Mouse (Mus musculus) gastrocnemius, postnatal 14 days (tissue): Measurements from ENCODE around the gene Gdf11. TPM values are rescaled to one million over a fixed set of nuclear protein-coding genes. Genes with fewer than 3 reads are reported as not detected.

Experiments used
- DNase-seq: peaks from one replicate; pipeline ENCODE4 v3.0.0; 2021; ENCODE audit warnings: mixed read lengths
- intact Hi-C: fragments of 180-260 bp; cut with DNase I; formaldehyde crosslinking; loops from one replicate; pipeline ENCODE4 v1.15.1; 2025; ENCODE audit warnings: low total_unique reads
- total RNA-seq, 2 experiments: library from RNA; stranded (reverse); gene quantifications; 2 replicates each; pipeline ENCODE4 v1.2.3; 2021

Gdf11 gene
- total RNA-seq, 2 experiments from 2014 or later: 6.7 to 7.1 TPM

DNA sequence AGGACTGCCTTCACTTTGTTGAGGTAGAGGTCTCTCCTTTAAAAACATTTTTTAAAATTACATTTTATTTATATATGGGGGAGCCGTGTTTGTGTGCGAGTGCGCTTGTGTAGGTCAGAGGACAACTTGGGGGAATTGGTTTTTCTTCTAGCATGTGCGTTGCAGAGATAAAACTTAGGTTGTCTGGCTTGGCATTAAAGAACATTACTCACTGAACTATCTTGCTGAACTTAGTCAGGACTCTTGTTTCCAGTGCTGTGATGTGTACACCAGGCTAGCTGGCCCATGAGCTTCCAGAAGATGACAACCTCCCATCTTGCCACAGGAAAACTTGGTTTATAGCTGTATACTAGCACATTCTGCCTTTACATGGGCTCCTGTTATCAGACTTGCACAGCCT, 44.9 kb downstream of the Gdf11 start:
- DNase-seq: no peak
- intact Hi-C loops: loop anchor here (5.0 to 10.0 kb wide), 2 partner anchors 46 to 108 kb away; partner anchors contain the start of gene Gdf11

DNA sequence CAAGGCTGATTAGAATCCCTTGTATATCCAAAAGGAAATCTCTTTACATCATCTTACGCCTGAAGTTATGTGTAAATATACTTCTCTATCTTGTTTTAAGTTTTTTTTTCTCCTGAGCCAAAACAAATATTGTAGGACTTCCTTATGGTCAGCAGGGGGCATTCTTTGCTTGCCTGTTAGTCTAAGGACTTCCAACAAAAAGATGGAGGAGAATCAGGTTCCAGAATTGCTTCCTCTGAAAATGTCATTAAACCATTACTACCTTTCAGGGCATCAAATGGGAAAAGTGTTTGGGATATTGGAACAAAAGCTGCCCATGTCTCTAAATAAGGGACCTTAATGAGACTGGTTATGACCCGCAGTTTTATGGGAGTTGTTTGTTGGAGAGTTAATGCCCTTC, 46.0 kb downstream of the Gdf11 start:
- no peak for DNase-seq
- intact Hi-C loops: loop anchor here (5.0 to 10.0 kb wide), 2 partner anchors 47 to 109 kb away; partner anchors contain the start of gene Gdf11

DNA sequence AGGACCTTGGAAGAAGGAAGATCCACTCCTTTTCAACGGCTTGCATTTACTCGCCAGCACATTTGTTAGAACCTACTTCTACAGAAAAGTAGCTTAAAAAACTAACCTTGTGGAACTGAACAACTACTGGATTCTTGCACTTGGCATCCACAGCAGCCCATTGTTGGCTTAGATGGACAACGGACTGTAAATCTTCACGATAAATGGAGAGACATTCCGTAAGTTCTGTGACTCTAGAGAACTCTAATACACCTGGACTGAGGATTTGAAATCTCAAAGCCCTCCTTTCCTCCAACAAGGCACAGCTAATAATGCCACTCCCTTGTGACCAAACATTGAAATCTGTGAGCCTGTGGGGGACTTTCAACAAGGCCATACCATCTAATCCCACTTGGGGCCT, 48.3 kb downstream of the Gdf11 start:
- no peak for DNase-seq
- intact Hi-C loops: loop anchor here (10.0 kb wide), 1 partner anchor 112 kb away; no protein-coding TSS in a partner anchor

DNA sequence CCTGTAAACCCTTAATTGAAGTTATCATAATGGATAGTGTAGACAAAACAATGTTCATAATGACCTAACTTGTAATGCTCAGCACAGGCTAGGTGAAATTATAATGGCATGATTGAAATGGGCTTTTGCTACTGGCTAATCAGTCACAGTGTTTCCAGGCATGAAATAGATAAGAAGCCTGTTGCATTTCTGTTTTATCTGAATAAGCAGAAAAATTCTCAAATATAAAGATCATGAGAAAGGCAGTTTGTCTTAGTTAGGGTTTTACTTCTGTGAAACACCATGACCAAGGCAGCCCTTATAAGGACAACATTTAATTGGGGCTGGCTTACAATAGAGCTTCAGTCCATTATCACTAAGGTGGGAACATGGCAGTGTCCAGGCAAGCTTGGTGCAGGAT, 50.9 kb downstream of the Gdf11 start:
- intact Hi-C loops: loop anchor here (10.0 kb wide), 1 partner anchor 114 kb away; no protein-coding TSS in a partner anchor
- DNase-seq: no peak

DNA sequence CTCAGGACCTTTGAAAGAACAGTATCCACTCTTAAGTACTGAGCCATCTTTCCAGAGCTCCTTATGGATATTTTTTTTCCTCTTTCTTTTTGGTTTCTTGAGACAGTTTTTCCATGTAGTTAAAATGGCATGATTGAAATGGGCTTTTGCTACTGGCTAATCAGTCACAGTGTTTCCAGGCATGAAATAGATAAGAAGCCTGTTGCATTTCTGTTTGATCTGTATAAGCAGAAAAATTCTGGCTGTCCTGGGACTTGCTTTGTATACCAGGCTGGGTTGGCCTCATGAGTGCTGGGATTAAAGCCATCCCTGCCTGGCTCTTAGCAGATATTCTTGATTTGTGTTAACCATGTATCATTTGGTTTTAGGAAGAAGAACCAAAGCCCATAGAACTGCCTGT, 52.1 kb downstream of the Gdf11 start:
- intact Hi-C loops: no loop called here
- no peak for DNase-seq

GRCm38 (mm10) chr10:128837400-128837799, 54.1 kb downstream of the Gdf11 start:
- no peak for DNase-seq
- intact Hi-C loops: no loop called here

Other genes with a start within 250 kb of the Gdf11 start
- under 1 TPM; 0.25 to 0.58 TPM for gene Ikzf4, start 245.7 kb downstream of the Gdf11 start, total RNA-seq
- 10 to 100 TPM; 11.8 to 12.8 TPM for gene Suox, start 217.6 kb downstream of the Gdf11 start, total RNA-seq
- gene Rab5b, start 195.5 kb downstream of the Gdf11 start, total RNA-seq: 10 to 100 TPM; 75.2 to 78.2 TPM
- 1 to 10 TPM in 1 of 2 experiments, under 1 TPM in 1; 0.71 to 1.2 TPM for gene Pmel, start 187.5 kb downstream of the Gdf11 start, total RNA-seq
- gene Cdk2, start 186.7 kb downstream of the Gdf11 start, total RNA-seq: 1 to 10 TPM; 7.5 to 8.5 TPM
- 10 to 100 TPM in 1 of 2 experiments, 1 to 10 TPM in 1; 8.3 to 10.8 TPM for gene Dgka, start 146.9 kb downstream of the Gdf11 start, total RNA-seq
- gene Pym1, start 143.8 kb downstream of the Gdf11 start, total RNA-seq: 10 to 100 TPM; 10.9 to 14.3 TPM
- 1 to 10 TPM; 3.2 TPM for gene Mmp19, start 100.8 kb downstream of the Gdf11 start, total RNA-seq
- 10 to 100 TPM; 23.3 to 24.5 TPM for gene Dnajc14, start 87.7 kb downstream of the Gdf11 start, total RNA-seq
- 1 to 10 TPM; 6.4 to 7.4 TPM for gene Tmem198b, start 87.3 kb downstream of the Gdf11 start, total RNA-seq
- 10 to 100 TPM; 33.3 to 36.3 TPM for gene Sarnp, start 74.4 kb downstream of the Gdf11 start, total RNA-seq
- 1 to 10 TPM; 5.8 to 6.3 TPM for gene Ormdl2, start 70.1 kb downstream of the Gdf11 start, total RNA-seq
- 100 to 1,000 TPM; 121 to 151 TPM for gene Cd63, start 9.3 kb upstream of the Gdf11 start, total RNA-seq
- gene Rdh5, start 31.2 kb upstream of the Gdf11 start, total RNA-seq: 1 to 10 TPM; 5.6 to 7.7 TPM
- 100 to 1,000 TPM; 174 to 181 TPM for gene Bloc1s1, start 32.3 kb upstream of the Gdf11 start, total RNA-seq
- gene Itga7, start 42.1 kb upstream of the Gdf11 start, total RNA-seq: 10 to 100 TPM; 88.7 to 94.7 TPM
- under 1 TPM in 1 of 2 experiments, not detected in 1; 0.16 TPM for gene Mettl7b, start 69.3 kb upstream of the Gdf11 start, total RNA-seq
- not detected for gene Olfr9, start 97.7 kb upstream of the Gdf11 start, total RNA-seq
- not detected for gene Olfr763, start 119.1 kb upstream of the Gdf11 start, total RNA-seq
- gene Olfr764-ps1, start 148.2 kb upstream of the Gdf11 start, total RNA-seq: not detected
- not detected for gene Olfr765, start 158.3 kb upstream of the Gdf11 start, total RNA-seq
- not detected for gene Olfr766-ps1, start 177.3 kb upstream of the Gdf11 start, total RNA-seq
- gene Olfr767, start 191.2 kb upstream of the Gdf11 start, total RNA-seq: not detected
- not detected for gene Olfr768, start 207.7 kb upstream of the Gdf11 start, total RNA-seq
- gene Olfr769, start 226.1 kb upstream of the Gdf11 start, total RNA-seq: not detected
- not detected for gene Olfr770, start 247.3 kb upstream of the Gdf11 start, total RNA-seq